Mouse (Mus musculus) heart, embryonic 14.5 days (tissue): ENCODE measurements around the gene Preb. TPM values are rescaled to one million over a fixed set of nuclear protein-coding genes. Genes with fewer than 3 reads are reported as not detected.

Source experiments
- ATAC-seq: fragments of 200-750 bp; cut with Nextera tagmentation; 2 replicates; pipeline ENCODE4 v1.8.0; 2017; ENCODE audit warnings: low read depth, moderate TSS enrichment; ENCODE audit not compliant: insufficient number of reproducible peaks, insufficient read depth, low FRiP score
- H3K27ac ChIP-seq, 2 experiments: fragments of 200-500 bp in 1 of 2; fragments of 300-500 bp in 1 of 2; sonication (generic) in 1 of 2; replicated peaks in 1 of 2; 2 replicates each; pipeline ENCODE4 v1.5.1; 2012 to 2014; ENCODE audit warnings: low read depth in 2 of 2, low read length in 2 of 2, control low read depth in 1 of 2, mild to moderate bottlenecking in 1 of 2, mixed read lengths in 1 of 2; ENCODE audit not compliant: control insufficient read depth in 1 of 2, insufficient read depth in 1 of 2
- H3K27me3 ChIP-seq: fragments of 300-500 bp; sonication (generic); 2 replicates; pipeline ENCODE4 v1.6.1; 2014; ENCODE audit warnings: mild to moderate bottlenecking, low read length, control low read depth; ENCODE audit not compliant: control insufficient read depth, insufficient read depth
- H3K36me3 ChIP-seq: fragments of 300-500 bp; sonication (generic); 2 replicates; pipeline ENCODE4 v1.6.1; 2014; ENCODE audit warnings: mild to moderate bottlenecking, control low read depth, low read length, mixed read lengths; ENCODE audit not compliant: control insufficient read depth, insufficient read depth
- H3K4me1 ChIP-seq, 2 experiments: fragments of 200-500 bp in 1 of 2; fragments of 300-500 bp in 1 of 2; sonication (generic) in 1 of 2; 2 replicates each; pipeline ENCODE4 v1.6.1; 2012 to 2014; ENCODE audit warnings: low read length in 2 of 2, control low read depth in 1 of 2, mixed read lengths in 1 of 2; ENCODE audit not compliant: control insufficient read depth in 2 of 2, insufficient read depth in 2 of 2
- H3K4me2 ChIP-seq: fragments of 300-500 bp; sonication (generic); 2 replicates; pipeline ENCODE4 v1.6.1; 2014; ENCODE audit warnings: mild to moderate bottlenecking, low read length
- H3K4me3 ChIP-seq, 2 experiments: fragments of 200-500 bp in 1 of 2; fragments of 300-500 bp in 1 of 2; sonication (generic) in 1 of 2; 2 replicates each; pipeline ENCODE4 v1.5.1; 2012 to 2014; ENCODE audit warnings: low read length in 2 of 2, mild to moderate bottlenecking in 2 of 2, control low read depth in 1 of 2, low read depth in 1 of 2, moderate library complexity in 1 of 2; ENCODE audit not compliant: control insufficient read depth in 1 of 2, insufficient read depth in 1 of 2
- H3K9ac ChIP-seq: fragments of 300-500 bp; sonication (generic); 2 replicates; pipeline ENCODE4 v1.6.1; 2014; ENCODE audit warnings: mild to moderate bottlenecking, low read length
- H3K9me3 ChIP-seq: fragments of 300-500 bp; sonication (generic); 2 replicates; pipeline ENCODE4 v1.6.1; 2016; ENCODE audit warnings: low read length, control low read depth; ENCODE audit not compliant: control insufficient read depth
- WGBS: fragments of 180-500 bp; shearing (Covaris S2); extraction: QIAGEN DNeasy Blood & Tissue Kit; methylation state at CpG from one replicate; pipeline ENCODE4 v1.1.7; 2014; 5-methylcytosine and 5-hydroxymethylcytosine counted together
- polyA plus RNA-seq: library from polyadenylated mRNA; unstranded; fragments of >200 nt; fragmentation: Nextera tagmentation; extraction: Ambion mirVana; gene quantifications from 2 replicates; pipeline ENCODE4 v1.2.1, GENCODE M21; 2014

Preb gene
- polyA plus RNA-seq, 1 experiment from 2014 or later, result 59.5 TPM

GRCm38 (mm10) chr5:30915974-30916433 is 44.2 kb downstream of the Preb start:
- Histone ChIP-seq H3K9me3 (no peaks in the 10 kb centered on the region), H3K36me3 (peaks cover 42% of the 10 kb centered on the region), H3K4me2 (peak overlapping the region; percentile 73), H3K27me3 (no peaks in the 10 kb centered on the region), H3K27ac (peak overlapping the region; percentile 71 to 94), H3K9ac (peak overlapping the region; percentile 83; the same call in 1 of the 2 replicates), H3K4me3 (peak overlapping the region in 1 of 2 experiments; percentile 54; a peak in 3 of 4 replicates), H3K4me1 (peaks cover 39 to 55% of the 10 kb centered on the region in 2 experiments)
- peak; percentile 36 for ATAC-seq
- under 1% methylated on average over 7 of the region's 7 CpGs for WGBS

- H3K27ac ChIP-seq, result peak overlapping the region; percentile 94 to 95
- peak overlapping the region; percentile 83 for H3K9ac ChIP-seq
- H3K4me3 ChIP-seq, result peak overlapping the region; percentile 54 to 64
- no peak for ATAC-seq
- H3K27me3 ChIP-seq, result no peaks in the 10 kb centered on the region
- H3K4me1 ChIP-seq, result peaks cover 39 to 55% of the 10 kb centered on the region in 2 experiments
- H3K9me3 ChIP-seq, result no peaks in the 10 kb centered on the region
- peak overlapping the region; percentile 73 for H3K4me2 ChIP-seq
- H3K36me3 ChIP-seq, result peaks cover 37% of the 10 kb centered on the region
- WGBS, result 43% methylated on average over 9 of the region's 9 CpGs
These were observed 44.7 kb downstream of the Preb start for GRCm38 (mm10) chr5:30915456-30915855.

GRCm38 (mm10) chr5:30914849-30915248 is 45.3 kb downstream of the Preb start:
- 52% methylated on average over 6 of the region's 6 CpGs for WGBS
- peak overlapping the region; percentile 54 to 64 for H3K4me3 ChIP-seq
- peak overlapping the region; percentile 94 to 95 for H3K27ac ChIP-seq
- H3K36me3 ChIP-seq, result peaks cover 31% of the 10 kb centered on the region
- peak overlapping the region; percentile 83 for H3K9ac ChIP-seq
- H3K4me1 ChIP-seq, result peaks cover 39 to 54% of the 10 kb centered on the region in 2 experiments
- H3K4me2 ChIP-seq, result peak overlapping the region; percentile 73
- H3K27me3 ChIP-seq, result no peaks in the 10 kb centered on the region
- H3K9me3 ChIP-seq, result no peaks in the 10 kb centered on the region
- ATAC-seq, result no peak

GRCm38 (mm10) chr5:30914101-30914635 is 46.0 kb downstream of the Preb start:
- H3K36me3 ChIP-seq, result peaks cover 24% of the 10 kb centered on the region
- no peaks in the 10 kb centered on the region for H3K27me3 ChIP-seq
- 58% methylated on average over 7 of the region's 7 CpGs for WGBS
- peak overlapping the region; percentile 73 for H3K4me2 ChIP-seq
- peaks cover 46 to 61% of the 10 kb centered on the region in 2 experiments for H3K4me1 ChIP-seq
- H3K9me3 ChIP-seq, result no peaks in the 10 kb centered on the region
- peak overlapping the region; percentile 94 to 95 for H3K27ac ChIP-seq
- H3K4me3 ChIP-seq, result peak overlapping the region; percentile 54 to 64
- peak overlapping the region; percentile 83 for H3K9ac ChIP-seq
- no peak for ATAC-seq

GRCm38 (mm10) chr5:30913060-30913841 is 46.9 kb downstream of the Preb start, which contains the start of gene Emilin1:
Emilin1 (plus strand) TSS chr5:30913402.
- peak; percentile 70 for ATAC-seq
- WGBS, result 18% methylated on average over 12 of the region's 13 CpGs
- peaks cover 54 to 70% of the 10 kb centered on the region in 2 experiments for H3K4me1 ChIP-seq

GRCm38 (mm10) chr5:30912156-30912555 is 48.0 kb downstream of the Preb start:
- Histone ChIP-seq H3K27me3 (no peaks in the 10 kb centered on the region), H3K4me1 (peaks cover 58 to 73% of the 10 kb centered on the region in 2 experiments), H3K27ac (peak overlapping the region; percentile 94 to 95), H3K9ac (peak overlapping the region; percentile 83; the same call in 1 of the 2 replicates), H3K9me3 (no peaks in the 10 kb centered on the region), H3K4me3 (no peak overlapping the region), H3K4me2 (peak overlapping the region; percentile 73), H3K36me3 (peaks cover 4% of the 10 kb centered on the region)
- 36% methylated on average over 5 of the region's 5 CpGs for WGBS
- ATAC-seq, result no peak

More at GRCm38 (mm10) chr5:30913060-30913841, 46.9 kb downstream of the Preb start, which contains the start of gene Emilin1:
- Histone ChIP-seq H3K9ac (peak within 1 kb of the TSS; percentile 83), H3K4me2 (peak within 1 kb of the TSS; percentile 73), H3K27me3 (no peaks in the 10 kb centered on the region), H3K36me3 (peaks cover 15% of the 10 kb centered on the region), H3K27ac (peak within 1 kb of the TSS; percentile 94 to 95), H3K9me3 (no peaks in the 10 kb centered on the region), H3K4me3 (peak within 1 kb of the TSS; percentile 54 to 64)

- Histone ChIP-seq H3K4me3 (no peak overlapping the region), H3K27ac (peak overlapping the region in 1 of 2 experiments; percentile 42; a peak in 2 of 4 replicates), H3K9me3 (no peaks in the 10 kb centered on the region), H3K9ac (no peak overlapping the region), H3K27me3 (no peaks in the 10 kb centered on the region), H3K36me3 (peaks cover 7% of the 10 kb centered on the region), H3K4me1 (peaks cover 50 to 65% of the 10 kb centered on the region in 2 experiments), H3K4me2 (no peak overlapping the region)
- no peak for ATAC-seq
These were observed 49.7 kb downstream of the Preb start for GRCm38 (mm10) chr5:30910481-30910880.
